Mouse (Mus musculus): Measurements from ENCODE around the gene Agap3. TPM values are rescaled to one million over a fixed set of nuclear protein-coding genes. Genes with fewer than 3 reads are reported as not detected.

The Agap3 gene
- total RNA-seq, 2 experiments from 2014 or later: 488 to 490 TPM

DNA sequence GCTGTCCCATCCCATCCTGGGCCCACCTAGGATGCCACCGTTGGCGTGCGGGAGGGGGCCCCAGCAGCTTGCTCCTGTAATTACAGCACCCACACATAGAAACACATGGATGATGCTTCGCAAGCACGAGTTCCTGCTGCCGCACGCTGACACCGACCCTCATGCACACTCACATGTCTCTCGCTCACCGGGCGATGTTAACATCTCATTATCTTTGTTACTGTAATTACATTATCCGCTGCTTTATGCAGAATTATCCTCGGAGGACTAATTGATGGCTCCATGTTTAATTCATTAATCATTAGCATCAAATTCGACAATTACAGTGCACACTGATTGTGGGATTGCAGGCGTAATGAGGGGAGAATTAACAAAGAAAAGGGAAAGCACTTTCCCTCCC lies 43.0 kb downstream of the Agap3 start:
- intact Hi-C loops (cut with DNase I): no loop called here

GRCm38 (mm10) chr5:24496756-24497155 lies 44.8 kb downstream of the Agap3 start:
- DNase-seq (ENCODE audit: extremely low spot score in 1 of 2, low spot score in 2 of 2): no peak
- intact Hi-C loops (cut with DNase I): no loop called here

More for the DNA sequence above, 43.0 kb downstream of the Agap3 start:
- DNase-seq (ENCODE audit: extremely low spot score in 1 of 2, low spot score in 2 of 2): no peak

- DNase-seq (ENCODE audit: extremely low spot score in 1 of 2, low spot score in 2 of 2): no peak
- intact Hi-C loops (cut with DNase I): no loop called here
Observed at GRCm38 (mm10) chr5:24497526-24497925, 45.5 kb downstream of the Agap3 start.

GRCm38 (mm10) chr5:24499113-24499512 lies 47.1 kb downstream of the Agap3 start:
- no peak for DNase-seq (ENCODE audit: extremely low spot score in 1 of 2, low spot score in 2 of 2)

DNA sequence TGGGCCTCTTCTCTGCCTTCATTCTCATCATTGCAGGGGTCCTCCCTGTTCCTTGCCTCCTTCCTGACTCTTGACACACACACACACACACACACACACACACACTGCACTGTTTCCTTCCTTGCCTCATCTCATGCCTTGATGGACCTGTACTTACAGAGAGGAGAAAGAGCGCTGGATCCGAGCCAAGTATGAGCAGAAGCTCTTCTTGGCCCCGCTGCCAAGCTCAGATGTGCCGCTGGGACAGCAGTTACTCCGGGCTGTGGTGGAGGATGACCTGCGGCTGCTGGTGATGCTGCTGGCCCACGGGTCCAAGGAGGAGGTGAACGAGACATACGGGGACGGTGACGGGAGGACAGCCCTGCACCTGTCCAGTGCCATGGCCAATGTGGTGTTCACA lies 48.9 kb downstream of the Agap3 start:
- peak in 1 of 2 experiments; percentile 61 for DNase-seq (ENCODE audit: extremely low spot score in 1 of 2, low spot score in 2 of 2)
- intact Hi-C loops (cut with DNase I): no loop called here

More at GRCm38 (mm10) chr5:24499113-24499512, 47.1 kb downstream of the Agap3 start:
- intact Hi-C loops (cut with DNase I): no loop called here

- DNase-seq (ENCODE audit: extremely low spot score in 1 of 2, low spot score in 2 of 2): no peak
- intact Hi-C loops (cut with DNase I): no loop called here
Observed at GRCm38 (mm10) chr5:24502786-24503185, 50.8 kb downstream of the Agap3 start.

DNA sequence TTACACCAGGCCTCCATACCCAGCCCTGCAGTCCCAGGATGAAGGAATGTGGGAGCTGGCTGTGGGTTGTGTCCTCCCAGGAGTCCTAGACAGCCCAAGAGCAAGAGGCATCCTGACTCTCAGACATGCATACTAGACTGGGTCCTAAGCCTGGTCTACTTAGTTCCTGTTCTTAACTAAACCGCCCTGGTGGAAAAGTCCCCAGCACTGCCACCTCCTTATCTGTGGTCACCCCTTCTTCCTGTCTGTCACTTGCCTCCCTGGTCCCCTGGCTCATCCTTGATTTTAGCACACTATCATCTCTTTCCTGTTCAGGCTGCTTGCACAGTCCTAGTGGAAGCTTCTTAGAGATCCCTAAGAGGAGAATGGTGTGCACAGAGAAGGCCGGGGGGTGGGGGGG lies 53.5 kb downstream of the Agap3 start:
- DNase-seq (ENCODE audit: extremely low spot score in 1 of 2, low spot score in 2 of 2): no peak
- intact Hi-C loops (cut with DNase I): no loop called here

DNA sequence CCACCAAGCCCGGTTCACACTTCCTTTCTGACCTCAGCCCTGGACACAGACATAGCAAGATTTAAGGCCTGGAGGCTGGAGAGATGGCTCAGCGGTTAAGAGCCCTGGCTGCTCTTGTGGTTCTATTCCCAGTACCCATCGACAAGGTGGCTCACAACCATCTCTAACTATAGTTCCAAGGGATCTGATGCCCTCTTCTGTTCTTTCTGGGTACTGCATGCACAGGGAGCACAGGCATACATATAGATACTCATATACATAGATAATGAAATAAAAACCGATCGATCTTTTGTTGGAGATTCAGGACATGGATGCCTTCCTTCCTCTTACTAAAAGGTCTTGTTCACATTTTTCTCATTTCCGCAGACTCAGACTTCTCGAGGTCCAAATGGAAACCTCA lies 56.4 kb downstream of the Agap3 start:
- intact Hi-C loops (cut with DNase I): no loop called here
- DNase-seq (ENCODE audit: extremely low spot score in 1 of 2, low spot score in 2 of 2): no peak

GRCm38 (mm10) chr5:24510635-24511034 lies 58.7 kb downstream of the Agap3 start:
- DNase-seq (ENCODE audit: extremely low spot score in 1 of 2, low spot score in 2 of 2): no peak
- intact Hi-C loops (cut with DNase I): loop anchor here (10.0 kb wide), 1 partner anchor 144 kb away; no protein-coding TSS in a partner anchor

GRCm38 (mm10) chr5:24512271-24512670 lies 60.3 kb downstream of the Agap3 start:
- peak in 1 of 2 experiments; percentile 79 for DNase-seq (ENCODE audit: extremely low spot score in 1 of 2, low spot score in 2 of 2)
- intact Hi-C loops (cut with DNase I): loop anchor here (10.0 kb wide), 1 partner anchor 143 kb away; no protein-coding TSS in a partner anchor

- DNase-seq (ENCODE audit: extremely low spot score in 1 of 2, low spot score in 2 of 2): no peak
- intact Hi-C loops (cut with DNase I): no loop called here
Observed at GRCm38 (mm10) chr5:24521366-24521765, 69.4 kb downstream of the Agap3 start.

- intact Hi-C loops (cut with DNase I): no loop called here
- DNase-seq (ENCODE audit: extremely low spot score in 1 of 2, low spot score in 2 of 2): no peak
Observed at GRCm38 (mm10) chr5:24523806-24524205, 71.8 kb downstream of the Agap3 start.

DNA sequence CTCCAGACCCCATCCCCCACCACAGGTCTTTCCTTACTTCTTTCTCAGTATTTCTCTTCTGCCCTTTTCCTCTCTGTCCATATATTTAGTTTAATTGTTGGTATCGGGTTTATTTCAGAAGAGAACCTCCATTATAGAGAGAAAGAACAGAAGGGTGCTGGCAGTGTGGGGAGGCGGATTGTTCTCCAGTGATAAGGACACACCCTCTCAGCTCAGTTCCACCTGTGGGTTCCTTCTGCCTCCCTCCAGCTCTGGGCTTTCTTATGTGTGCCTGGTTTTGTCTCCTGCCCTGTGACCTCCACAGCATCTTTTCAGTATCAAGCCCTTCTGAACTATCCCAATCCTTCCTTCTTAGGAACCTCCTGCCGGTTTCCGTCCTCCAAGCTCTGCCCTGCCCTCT lies 72.5 kb downstream of the Agap3 start:
- no peak for DNase-seq (ENCODE audit: extremely low spot score in 1 of 2, low spot score in 2 of 2)
- intact Hi-C loops (cut with DNase I): no loop called here

DNA sequence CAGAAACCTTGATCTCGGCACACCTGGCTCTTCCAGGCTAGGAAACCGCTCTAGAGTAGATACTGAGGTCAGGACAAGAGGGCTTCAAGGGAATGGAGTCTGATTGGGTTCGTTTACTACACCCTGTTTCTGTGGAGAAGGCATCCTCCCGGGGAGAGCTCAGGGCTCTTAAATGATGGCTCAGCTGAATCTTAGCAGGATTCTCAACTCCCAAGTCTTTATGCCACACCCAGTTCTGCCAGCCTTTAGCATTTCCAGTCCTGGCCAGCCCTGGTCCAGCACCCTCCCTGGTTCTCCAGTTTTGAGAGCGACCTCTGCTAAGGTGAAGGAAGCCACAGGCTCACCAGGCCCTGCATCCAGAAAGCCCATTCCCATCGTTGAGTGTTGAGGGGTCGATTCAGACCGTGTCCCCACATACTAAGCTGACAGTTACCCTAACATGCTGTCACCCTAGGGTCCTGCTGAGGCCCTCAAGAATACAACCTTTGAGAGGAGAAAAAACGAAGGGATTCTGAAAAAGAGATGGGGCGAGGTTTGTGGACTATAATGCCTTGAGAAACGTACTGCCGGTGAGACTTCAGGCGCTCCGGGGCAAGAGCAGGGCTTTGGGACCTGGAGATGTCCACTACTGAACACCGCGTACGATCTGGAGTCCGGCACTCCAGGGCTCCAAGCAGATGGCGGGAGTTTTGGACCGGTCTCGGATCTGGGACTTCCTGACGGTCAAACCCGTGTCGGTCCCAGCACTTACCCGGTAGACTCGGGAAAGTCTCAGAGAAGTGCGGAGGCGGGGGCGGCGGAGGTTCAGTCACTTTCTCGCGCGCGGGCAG lies 73.6 kb downstream of the Agap3 start:
- intact Hi-C loops (cut with DNase I): no loop called here
- no peak for DNase-seq (ENCODE audit: extremely low spot score in 1 of 2, low spot score in 2 of 2)

- no peak for DNase-seq (ENCODE audit: extremely low spot score in 1 of 2, low spot score in 2 of 2)
- intact Hi-C loops (cut with DNase I): no loop called here
Observed at GRCm38 (mm10) chr5:24526190-24526888, 74.4 kb downstream of the Agap3 start.

GRCm38 (mm10) chr5:24526889-24527230 lies 74.9 kb downstream of the Agap3 start, which contains the start of gene Gbx1:
Gbx1 (minus strand) TSS chr5:24527202.
- intact Hi-C loops (cut with DNase I): no loop called here
- peak in 1 of 2 experiments; percentile 45 for DNase-seq (ENCODE audit: extremely low spot score in 1 of 2, low spot score in 2 of 2)

DNA sequence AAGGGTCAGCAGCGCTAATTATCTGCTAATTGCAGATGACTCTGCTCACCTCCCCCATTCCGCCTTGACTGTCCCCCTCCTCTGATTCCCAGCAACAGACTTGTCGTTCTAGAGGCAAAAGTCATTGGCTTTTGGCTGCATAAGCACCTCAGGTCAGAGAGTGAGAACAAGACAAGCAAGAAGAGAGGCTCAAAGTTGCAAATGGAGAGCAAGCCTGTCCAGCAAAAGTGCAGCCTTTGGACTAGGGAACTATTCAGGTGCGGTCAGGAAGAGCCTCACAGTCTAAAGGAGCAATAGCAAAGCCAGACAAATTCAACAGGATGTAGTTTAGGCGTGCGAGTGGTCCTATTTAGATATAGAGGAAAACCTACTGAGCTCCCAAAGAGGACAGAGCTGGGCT lies 75.8 kb downstream of the Agap3 start:
- no peak for DNase-seq (ENCODE audit: extremely low spot score in 1 of 2, low spot score in 2 of 2)
- intact Hi-C loops (cut with DNase I): no loop called here

GRCm38 (mm10) chr5:24530042-24530689 lies 78.2 kb downstream of the Agap3 start:
- intact Hi-C loops (cut with DNase I): no loop called here
- DNase-seq (ENCODE audit: extremely low spot score in 1 of 2, low spot score in 2 of 2): peak; percentile 85 to 89

DNA sequence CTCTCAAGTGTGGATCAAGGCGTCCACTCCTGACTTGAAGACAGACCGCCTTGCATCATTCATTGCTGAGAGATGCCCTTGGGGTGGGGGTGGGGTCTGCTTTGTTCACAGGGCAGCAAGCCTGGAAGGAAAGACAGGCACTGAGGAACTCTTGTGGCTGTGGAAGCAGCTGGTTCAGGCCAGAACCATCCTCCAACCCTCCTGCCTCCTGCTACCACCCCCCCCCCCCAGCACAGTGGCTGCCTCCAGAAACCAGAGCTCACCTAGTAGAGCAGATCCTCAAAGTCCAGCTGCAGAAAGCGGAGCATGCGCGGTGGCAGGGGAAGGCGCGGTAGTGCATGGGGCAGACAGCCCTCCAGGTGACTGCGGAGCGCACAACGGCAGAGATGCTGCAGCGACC lies 81.4 kb downstream of the Agap3 start:
- intact Hi-C loops (cut with DNase I): no loop called here
- DNase-seq (ENCODE audit: extremely low spot score in 1 of 2, low spot score in 2 of 2): no peak

DNA sequence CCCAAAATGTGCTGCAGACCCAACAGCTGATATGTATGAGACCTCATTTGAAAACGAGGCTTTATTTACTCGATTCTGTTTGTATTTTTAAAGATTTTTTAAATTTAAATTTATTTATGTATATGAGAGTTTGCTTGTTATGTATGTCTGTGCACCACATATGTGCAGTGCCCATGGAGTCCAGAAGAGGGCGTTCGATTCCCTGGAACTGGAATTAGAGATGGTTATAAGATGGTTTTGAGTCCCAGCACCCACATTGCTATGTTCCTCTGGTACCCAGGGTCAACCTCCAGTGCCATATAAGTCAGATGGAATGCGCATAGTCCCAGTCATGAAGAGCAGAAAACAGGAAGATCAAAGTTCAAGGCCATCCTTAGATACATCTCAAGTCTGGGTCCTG lies 82.3 kb downstream of the Agap3 start:
- intact Hi-C loops (cut with DNase I): no loop called here
- DNase-seq (ENCODE audit: extremely low spot score in 1 of 2, low spot score in 2 of 2): no peak

All from left cerebral cortex, postnatal 10 days (tissue).